Mouse (Mus musculus) hindbrain, embryonic 14.5 days (tissue): ENCODE results near the gene Hormad1. TPM values are rescaled to one million over a fixed set of nuclear protein-coding genes. Genes with fewer than 3 reads are reported as not detected.
"Not testable (repeated sequence)": the region's sequence is repeated elsewhere in the genome, so short reads cannot be mapped to it uniquely, and the experiment has no call there.

ENCODE experiments used
- ATAC-seq: fragments of 200-750 bp; cut with Nextera tagmentation; 2 replicates; pipeline ENCODE4 v1.8.0; 2017; ENCODE audit warnings: moderate number of reproducible peaks, mild to moderate bottlenecking, moderate TSS enrichment, moderate library complexity; ENCODE audit not compliant: low FRiP score
- DNase-seq: peaks from one replicate; pipeline ENCODE4 v3.0.0-alpha.2; 2015; ENCODE audit warnings: low spot score
- H3K27ac ChIP-seq: fragments of 300-500 bp; sonication (generic); 2 replicates; pipeline ENCODE4 v1.5.1; 2014; ENCODE audit warnings: mild to moderate bottlenecking, moderate library complexity
- H3K27me3 ChIP-seq: fragments of 300-500 bp; sonication (generic); 2 replicates; pipeline ENCODE4 v1.6.1; 2014; ENCODE audit warnings: mild to moderate bottlenecking, low read length, mixed read lengths; ENCODE audit not compliant: control insufficient read depth, insufficient read depth
- H3K36me3 ChIP-seq: fragments of 300-500 bp; sonication (generic); replicated peaks from 2 replicates; pipeline ENCODE4 v1.6.1; 2014; ENCODE audit not compliant: control insufficient read depth, insufficient read depth
- H3K4me1 ChIP-seq: fragments of 300-500 bp; sonication (generic); replicated peaks from 2 replicates; pipeline ENCODE4 v1.6.1; 2014; ENCODE audit warnings: antibody characterized with exemption, low read length, mixed read lengths; ENCODE audit not compliant: control insufficient read depth, insufficient read depth
- H3K4me2 ChIP-seq: fragments of 300-500 bp; sonication (generic); replicated peaks from 2 replicates; pipeline ENCODE4 v1.6.1; 2014; ENCODE audit warnings: mild to moderate bottlenecking, moderate library complexity
- H3K4me3 ChIP-seq: fragments of 300-500 bp; sonication (generic); replicated peaks from 2 replicates; pipeline ENCODE4 v1.5.1; 2014; ENCODE audit warnings: mild to moderate bottlenecking, low read length
- H3K9ac ChIP-seq: fragments of 300-500 bp; sonication (generic); 2 replicates; pipeline ENCODE4 v1.6.1; 2014
- H3K9me3 ChIP-seq: fragments of 300-500 bp; sonication (generic); 2 replicates; pipeline ENCODE4 v1.6.1; 2016; ENCODE audit warnings: low read length; ENCODE audit not compliant: control insufficient read depth
- WGBS: fragments of 180-500 bp; shearing (Covaris S2); extraction: QIAGEN DNeasy Blood & Tissue Kit; methylation state at CpG from one replicate; pipeline ENCODE4 v1.1.7; 2014; 5-methylcytosine and 5-hydroxymethylcytosine counted together
- polyA plus RNA-seq: library from polyadenylated mRNA; unstranded; fragments of >200 nt; fragmentation: Nextera tagmentation; extraction: Ambion mirVana; gene quantifications from 2 replicates; pipeline ENCODE4 v1.2.1, GENCODE M21; 2014

Gene Hormad1
- polyA plus RNA-seq, 1 experiment from 2014 or later, result not detected

- Histone ChIP-seq H3K4me3 (no peak overlapping the region), H3K36me3 (no peaks in the 10 kb centered on the region), H3K27ac (no peak overlapping the region), H3K9me3 (no peaks in the 10 kb centered on the region), H3K4me1 (no peaks in the 10 kb centered on the region), H3K27me3 (no peaks in the 10 kb centered on the region), H3K4me2 (no peak overlapping the region), H3K9ac (no peak overlapping the region)
- ATAC-seq (no peak), DNase-seq (no peak)
Measured at GRCm38 (mm10) chr3:95526111-95526510, 33.4 kb upstream of the Hormad1 start.

- no peaks in the 10 kb centered on the region for H3K36me3 ChIP-seq
- no peaks in the 10 kb centered on the region for H3K9me3 ChIP-seq
- no peak within 1 kb of the TSS for H3K9ac ChIP-seq
- no peak for ATAC-seq
- H3K4me3 ChIP-seq, result no peak within 1 kb of the TSS
- DNase-seq, result no peak
- H3K27me3 ChIP-seq, result no peaks in the 10 kb centered on the region
- H3K27ac ChIP-seq, result no peak within 1 kb of the TSS
- no peaks in the 10 kb centered on the region for H3K4me1 ChIP-seq
- 93% methylated on average over 8 of the region's 8 CpGs for WGBS
- H3K4me2 ChIP-seq, result no peak within 1 kb of the TSS
Measured at GRCm38 (mm10) chr3:95526622-95527211, 32.8 kb upstream of the Hormad1 start, which contains the start of gene Ctss. TSS of gene Ctss (plus strand) at chr3:95526786.

- no peak for ATAC-seq
- 89% methylated on average over 6 of the region's 6 CpGs for WGBS
- H3K27ac ChIP-seq, result no peak overlapping the region
Measured at GRCm38 (mm10) chr3:95529814-95530213, 29.7 kb upstream of the Hormad1 start.

GRCm38 (mm10) chr3:95531025-95531424 is 28.5 kb upstream of the Hormad1 start:
- no peaks in the 10 kb centered on the region for H3K4me1 ChIP-seq
- ATAC-seq, result no peak
- H3K9ac ChIP-seq, result no peak overlapping the region
- no peak for DNase-seq
- no peaks in the 10 kb centered on the region for H3K27me3 ChIP-seq
- no peaks in the 10 kb centered on the region for H3K9me3 ChIP-seq
- 88% methylated on average over 1 of the region's 1 CpGs for WGBS
- no peak overlapping the region for H3K27ac ChIP-seq
- no peak overlapping the region for H3K4me2 ChIP-seq
- no peak overlapping the region for H3K4me3 ChIP-seq
- H3K36me3 ChIP-seq, result no peaks in the 10 kb centered on the region

More at GRCm38 (mm10) chr3:95529814-95530213, 29.7 kb upstream of the Hormad1 start:
- Histone ChIP-seq H3K4me3 (no peak overlapping the region), H3K4me2 (no peak overlapping the region), H3K9ac (no peak overlapping the region), H3K9me3 (no peaks in the 10 kb centered on the region), H3K36me3 (no peaks in the 10 kb centered on the region), H3K4me1 (no peaks in the 10 kb centered on the region), H3K27me3 (no peaks in the 10 kb centered on the region)
- no peak for DNase-seq

- no peaks in the 10 kb centered on the region for H3K27me3 ChIP-seq
- H3K9ac ChIP-seq, result no peak overlapping the region
- no peak overlapping the region for H3K4me3 ChIP-seq
- H3K4me1 ChIP-seq, result no peaks in the 10 kb centered on the region
- H3K27ac ChIP-seq, result no peak overlapping the region
- no peaks in the 10 kb centered on the region for H3K36me3 ChIP-seq
- no peaks in the 10 kb centered on the region for H3K9me3 ChIP-seq
- ATAC-seq (no peak), DNase-seq (no peak)
- H3K4me2 ChIP-seq, result no peak overlapping the region
- WGBS, result 89% methylated on average over 5 of the region's 5 CpGs
Measured at GRCm38 (mm10) chr3:95533364-95533763, 26.1 kb upstream of the Hormad1 start.

GRCm38 (mm10) chr3:95534927-95535326 is 24.6 kb upstream of the Hormad1 start:
- Histone ChIP-seq H3K9ac (no peak overlapping the region), H3K4me1 (no peaks in the 10 kb centered on the region), H3K9me3 (no peaks in the 10 kb centered on the region), H3K27me3 (no peaks in the 10 kb centered on the region), H3K4me3 (no peak overlapping the region), H3K27ac (no peak overlapping the region), H3K4me2 (no peak overlapping the region), H3K36me3 (no peaks in the 10 kb centered on the region)
- WGBS, result 87% methylated on average over 1 of the region's 1 CpGs
- ATAC-seq (no peak), DNase-seq (no peak)

GRCm38 (mm10) chr3:95538936-95539335 is 20.5 kb upstream of the Hormad1 start:
- 92% methylated on average over 10 of the region's 10 CpGs for WGBS
- Histone ChIP-seq H3K4me1 (no peaks in the 10 kb centered on the region), H3K9me3 (no peaks in the 10 kb centered on the region), H3K9ac (no peak overlapping the region), H3K4me2 (no peak overlapping the region), H3K36me3 (no peaks in the 10 kb centered on the region), H3K27ac (no peak overlapping the region), H3K27me3 (no peaks in the 10 kb centered on the region), H3K4me3 (no peak overlapping the region)
- DNase-seq, result no peak
- ATAC-seq, result no peak

GRCm38 (mm10) chr3:95539837-95540236 is 19.6 kb upstream of the Hormad1 start:
- H3K4me2 ChIP-seq, result no peak overlapping the region
- no peaks in the 10 kb centered on the region for H3K27me3 ChIP-seq
- no peak for ATAC-seq
- no peaks in the 10 kb centered on the region for H3K4me1 ChIP-seq
- H3K36me3 ChIP-seq, result no peaks in the 10 kb centered on the region
- H3K9ac ChIP-seq, result no peak overlapping the region
- no peak overlapping the region for H3K27ac ChIP-seq
- H3K4me3 ChIP-seq, result no peak overlapping the region
- 96% methylated on average over 4 of the region's 4 CpGs for WGBS
- no peaks in the 10 kb centered on the region for H3K9me3 ChIP-seq
- DNase-seq, result no peak

- not testable (repeated sequence) for H3K9ac ChIP-seq, H3K9me3 ChIP-seq, ATAC-seq, H3K4me1 ChIP-seq, DNase-seq, H3K4me3 ChIP-seq, H3K4me2 ChIP-seq, H3K36me3 ChIP-seq, H3K27me3 ChIP-seq, H3K27ac ChIP-seq
- WGBS, result 76% methylated on average over 2 of the region's 2 CpGs
Measured at GRCm38 (mm10) chr3:95541186-95541585, 18.3 kb upstream of the Hormad1 start.

GRCm38 (mm10) chr3:95542171-95542570 is 17.3 kb upstream of the Hormad1 start:
- Histone ChIP-seq H3K9ac (no peak overlapping the region), H3K4me3 (no peak overlapping the region), H3K36me3 (no peaks in the 10 kb centered on the region), H3K4me2 (no peak overlapping the region), H3K9me3 (no peaks in the 10 kb centered on the region), H3K27me3 (no peaks in the 10 kb centered on the region), H3K27ac (no peak overlapping the region), H3K4me1 (no peaks in the 10 kb centered on the region)
- DNase-seq (no peak), ATAC-seq (no peak)
